Mouse (Mus musculus): Measurements from ENCODE around the gene Csrp1. TPM values are rescaled to one million over a fixed set of nuclear protein-coding genes. Genes with fewer than 3 reads are reported as not detected.
A peak's percentile ranks its signal among the peaks of the same experiment; 100 is the strongest.

The Csrp1 gene
- total and polyA plus RNA-seq, 3 experiments: 44.4 to 73.0 TPM; not detected in 1

DNA sequence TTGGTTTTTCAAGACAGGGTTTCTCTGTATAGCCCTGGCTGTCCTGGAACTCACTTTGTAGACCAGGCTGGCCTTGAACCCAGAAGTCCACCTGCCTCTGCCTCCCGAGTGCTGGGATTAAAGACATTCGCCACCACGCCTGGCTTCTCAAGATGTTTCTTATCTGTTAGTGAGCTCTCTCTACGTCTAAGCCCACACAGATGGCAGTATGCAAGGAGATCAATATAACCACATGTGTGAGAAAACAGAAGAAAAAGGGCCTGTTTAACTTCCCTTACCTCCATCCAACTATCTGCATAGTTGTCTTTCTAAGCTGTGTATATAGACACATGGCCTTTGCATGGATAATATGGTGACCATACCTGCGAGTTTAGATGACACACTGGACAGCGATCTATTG, 5.5 kb downstream of the Csrp1 start (continued):
- no peak for TF ChIP-seq RCOR1 (IDR thresholded peaks at IDR 0.05; ENCODE audit: low read depth, low read length)

DNA sequence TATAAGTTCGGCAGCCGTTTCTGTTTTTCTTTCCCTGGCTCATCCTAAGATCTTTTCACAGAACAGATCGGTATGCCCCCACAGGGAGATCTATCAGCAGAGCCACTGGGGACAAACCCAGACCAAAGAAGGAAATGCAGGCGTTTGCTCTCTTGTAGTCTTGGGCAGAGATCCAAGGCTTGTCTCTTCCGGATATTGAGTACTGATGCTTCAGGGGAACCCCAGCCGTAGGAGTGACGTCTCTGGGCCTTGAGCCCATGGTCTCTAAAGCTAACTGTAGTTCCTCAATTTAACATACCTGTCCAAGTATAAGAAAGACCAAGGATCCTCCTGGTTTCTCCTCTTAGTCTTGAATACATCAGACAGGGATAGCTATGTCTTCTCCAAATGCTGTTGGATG, 6.1 kb downstream of the Csrp1 start:
- peak overlapping the region; percentile 59 for H3K27ac ChIP-seq (ENCODE audit: control insufficient read depth, low read depth, low read length)
- H3K9me3 ChIP-seq (replicated peaks; ENCODE audit: insufficient read depth, low read length): no peaks in the 10 kb centered on the region
- DNase-seq (ENCODE audit: low read depth, low spot score): peak; percentile 92
- peaks cover 5 to 26% of the 10 kb centered on the region in 2 experiments for H3K4me1 ChIP-seq (ENCODE audit: control insufficient read depth in 1 of 2, insufficient read depth in 2 of 2, low read length in 2 of 2)
- peak overlapping the region; percentile 5; the same call in 1 of the 2 replicates for H3K9ac ChIP-seq (ENCODE audit: control insufficient read depth, low read depth, low read length, poor library complexity, severe bottlenecking)
- peak overlapping the region in 1 of 2 experiments; percentile 37; a peak in 2 of 4 replicates for H3K4me3 ChIP-seq (ENCODE audit: control insufficient read depth in 1 of 2, insufficient read depth in 1 of 2, low read depth in 2 of 2, low read length in 2 of 2)
- H3K79me2 ChIP-seq (ENCODE audit: control insufficient read depth, insufficient read depth, low read length, poor library complexity): peaks cover 1% of the 10 kb centered on the region; the same call in 1 of the 2 replicates
- peaks cover 0 to 11% of the 10 kb centered on the region in 2 experiments; a peak in 2 of 4 replicates for H3K36me3 ChIP-seq (ENCODE audit: control insufficient read depth in 1 of 2, insufficient read depth in 2 of 2, low read length in 2 of 2)
- H3K27me3 ChIP-seq (ENCODE audit: control insufficient read depth in 1 of 2, insufficient read depth in 2 of 2, low read length in 2 of 2): no peaks in the 10 kb centered on the region
- TF ChIP-seq ZNF384 (IDR thresholded peaks at IDR 0.05; ENCODE audit: low read depth, low read length) (no peak), BHLHE40 (IDR thresholded peaks at IDR 0.05; ENCODE audit: borderline replicate concordance, low read depth, low read length) (0 out of 2 replicates have a peak, but pooled peaks have one; percentile 11), E2F4 (IDR thresholded peaks at IDR 0.05; ENCODE audit: borderline replicate concordance, low read depth, low read length) (no peak), RCOR1 (IDR thresholded peaks at IDR 0.05; ENCODE audit: low read depth, low read length) (no peak), MEF2A (IDR thresholded peaks at IDR 0.05; ENCODE audit: extremely low read depth, insufficient replicate concordance, low read depth, low read length, poor library complexity, severe bottlenecking) (no peak), NRF1 (IDR thresholded peaks at IDR 0.05; ENCODE audit: insufficient read depth, low read depth, low read length, poor library complexity, severe bottlenecking) (no peak), POLR2AphosphoS5 (IDR thresholded peaks at IDR 0.05; ENCODE audit: borderline replicate concordance, low read depth, low read length) (no peak), POLR2AphosphoS2 (IDR thresholded peaks at IDR 0.05; ENCODE audit: low read length) (no peak), ETS1 (IDR thresholded peaks at IDR 0.05; ENCODE audit: low read depth, low read length) (peak; percentile 87), HCFC1 (IDR thresholded peaks at IDR 0.05; ENCODE audit: low read depth, low read length) (peak; percentile 15; the same call in 1 of the 2 replicates), ZMIZ1 (IDR thresholded peaks at IDR 0.05; ENCODE audit: low read depth, low read length) (no peak), SIN3A (IDR thresholded peaks at IDR 0.05; ENCODE audit: low read length) (peak; percentile 68), RAD21 (IDR thresholded peaks at IDR 0.05; ENCODE audit: low read depth, low read length) (no peak), GABPA (IDR thresholded peaks at IDR 0.05; ENCODE audit: low read depth, low read length) (no peak), GATA1 (IDR thresholded peaks at IDR 0.05; ENCODE audit: low read depth, low read length) (0 out of 2 replicates have a peak, but pooled peaks have one; percentile 5), TCF12 (IDR thresholded peaks at IDR 0.05; ENCODE audit: low read depth, low read length) (no peak), MYB (IDR thresholded peaks at IDR 0.05; ENCODE audit: low read depth, low read length) (no peak), ELF1 (IDR thresholded peaks at IDR 0.05; ENCODE audit: low read depth, low read length) (peak; percentile 82), ZKSCAN1 (IDR thresholded peaks at IDR 0.05; ENCODE audit: low read depth, low read length) (no peak), MAZ (IDR thresholded peaks at IDR 0.05; ENCODE audit: low read depth, low read length) (no peak), KAT2A (conservative IDR thresholded peaks at IDR 0.05; ENCODE audit: low read depth, low read length) (no peak), CTCF (IDR thresholded peaks at IDR 0.05 in 2 of 3, conservative IDR thresholded peaks at IDR 0.05 in 1 of 3; ENCODE audit: control insufficient read depth in 1 of 3, insufficient read depth in 1 of 3, low read depth in 2 of 3, low read length in 3 of 3, poor library complexity in 1 of 3, severe bottlenecking in 1 of 3) (no peak), TBP (IDR thresholded peaks at IDR 0.05; ENCODE audit: low read depth, low read length) (0 out of 2 replicates have a peak, but pooled peaks have one; percentile 33), MYC (IDR thresholded peaks at IDR 0.05; ENCODE audit: low read depth, low read length) (no peak; the same call in 1 of the 2 replicates), EP300 (IDR thresholded peaks at IDR 0.05; ENCODE audit: low read depth in 1 of 2, low read length in 2 of 2) (peak; percentile 52 to 59; a peak in 3 of 4 replicates), ZC3H11A (IDR thresholded peaks at IDR 0.05; ENCODE audit: low read depth, low read length) (no peak), SMC3 (IDR thresholded peaks at IDR 0.05; ENCODE audit: low read depth, low read length) (no peak), USF2 (IDR thresholded peaks at IDR 0.05; ENCODE audit: borderline replicate concordance in 1 of 2, insufficient read depth in 1 of 2, low read depth in 1 of 2, low read length in 2 of 2) (no peak), USF1 (IDR thresholded peaks at IDR 0.05; ENCODE audit: low read depth, low read length) (no peak), MAX (IDR thresholded peaks at IDR 0.05; ENCODE audit: low read length) (no peak), TAL1 (IDR thresholded peaks at IDR 0.05; ENCODE audit: low read length) (no peak), CHD2 (IDR thresholded peaks at IDR 0.05; ENCODE audit: low read length) (no peak), MXI1 (IDR thresholded peaks at IDR 0.05; ENCODE audit: low read depth, low read length) (0 out of 2 replicates have a peak, but pooled peaks have one; percentile 6), NELFE (IDR thresholded peaks at IDR 0.05; ENCODE audit: low read depth, low read length) (no peak), JUND (IDR thresholded peaks at IDR 0.05; ENCODE audit: low read depth, low read length) (no peak)

Data from MEL (cell line).